Mouse (Mus musculus) ES-E14 (cell line): ENCODE measurements around the gene Olfr555. TPM values are rescaled to one million over a fixed set of nuclear protein-coding genes. Genes with fewer than 3 reads are reported as not detected.

ENCODE experiments used
- DNase-seq: peaks from one replicate; pipeline ENCODE4 v3.0.0-alpha.2; 2013; ENCODE audit warnings: low read depth, low spot score
- H3K27ac ChIP-seq: 2 replicates; pipeline ENCODE4 v1.5.1; 2012; ENCODE audit warnings: low read depth, mild to moderate bottlenecking, low read length, moderate library complexity, mixed read lengths; ENCODE audit not compliant: poor library complexity, insufficient read depth, severe bottlenecking
- H3K36me3 ChIP-seq: 2 replicates; pipeline ENCODE4 v1.6.1; 2012; ENCODE audit warnings: mild to moderate bottlenecking, low read length, moderate library complexity, mixed read lengths; ENCODE audit not compliant: control insufficient read depth, poor library complexity, insufficient read depth, severe bottlenecking
- H3K4me1 ChIP-seq, 2 experiments: fragments of 150-350 bp in 1 of 2; sonication (generic) in 1 of 2; 2 replicates each; pipeline ENCODE4 v1.6.1; 2012; ENCODE audit warnings: low read length in 2 of 2, mild to moderate bottlenecking in 1 of 2, mixed read lengths in 1 of 2; ENCODE audit not compliant: control insufficient read depth in 2 of 2, insufficient read depth in 2 of 2, poor library complexity in 1 of 2
- H3K4me3 ChIP-seq, 2 experiments: fragments of 150-350 bp in 1 of 2; sonication (generic) in 1 of 2; 2 replicates each; pipeline ENCODE4 v1.5.1; 2012; ENCODE audit warnings: low read length in 2 of 2, low read depth in 1 of 2, mild to moderate bottlenecking in 1 of 2, mixed read lengths in 1 of 2; ENCODE audit not compliant: insufficient read depth in 1 of 2, poor library complexity in 1 of 2, severe bottlenecking in 1 of 2
- H3K9ac ChIP-seq: 2 replicates; pipeline ENCODE4 v1.6.1; 2012; ENCODE audit warnings: low read depth, mild to moderate bottlenecking, low read length, mixed read lengths; ENCODE audit not compliant: poor library complexity, insufficient read depth, severe bottlenecking
- H3K9me3 ChIP-seq: fragments of 150-350 bp; sonication (generic); 2 replicates; pipeline ENCODE4 v1.6.1; 2012; ENCODE audit warnings: low read depth, mild to moderate bottlenecking, low read length; ENCODE audit not compliant: control insufficient read depth, insufficient read depth
- CHD2 ChIP-seq: IDR thresholded peaks from 2 replicates; pipeline ENCODE4 v1.6.1; 2014; ENCODE audit warnings: mild to moderate bottlenecking, low read depth, low read length, inconsistent platforms
- HCFC1 ChIP-seq: IDR thresholded peaks from 2 replicates; pipeline ENCODE4 v1.6.1; 2012; ENCODE audit warnings: low read length, inconsistent platforms, borderline replicate concordance; ENCODE audit not compliant: insufficient read depth
- MAFK ChIP-seq: IDR thresholded peaks from 2 replicates; pipeline ENCODE4 v1.6.1; 2014; ENCODE audit warnings: mild to moderate bottlenecking, low read depth, low read length, inconsistent platforms; ENCODE audit not compliant: insufficient read depth
- ZC3H11A ChIP-seq: IDR thresholded peaks from 2 replicates; pipeline ENCODE4 v1.6.1; 2012; ENCODE audit warnings: low read depth, mild to moderate bottlenecking, inconsistent platforms, low read length, borderline replicate concordance
- ZNF384 ChIP-seq: IDR thresholded peaks from 2 replicates; pipeline ENCODE4 v1.6.1; 2012; ENCODE audit warnings: low read depth, low read length, inconsistent platforms
- in situ Hi-C, 2 experiments: fragments of 600-800 bp; cut with MboI; formaldehyde crosslinking; loops; one replicate each; pipeline ENCODE4 v1.15.1; 2025; ENCODE audit warnings: low sequenced_read_pairs in 2 of 2, inconsistent platforms in 1 of 2; ENCODE audit not compliant: unreplicated experiment in 2 of 2
- total RNA-seq: library from RNA; depleted of rRNA; stranded (reverse); fragments of 300-350 nt; gene quantifications from 2 replicates; pipeline ENCODE4 v1.2.3, GENCODE M21; 2012; rRNA removed

Gene Olfr555
- total RNA-seq, 1 experiment: not detected

DNA sequence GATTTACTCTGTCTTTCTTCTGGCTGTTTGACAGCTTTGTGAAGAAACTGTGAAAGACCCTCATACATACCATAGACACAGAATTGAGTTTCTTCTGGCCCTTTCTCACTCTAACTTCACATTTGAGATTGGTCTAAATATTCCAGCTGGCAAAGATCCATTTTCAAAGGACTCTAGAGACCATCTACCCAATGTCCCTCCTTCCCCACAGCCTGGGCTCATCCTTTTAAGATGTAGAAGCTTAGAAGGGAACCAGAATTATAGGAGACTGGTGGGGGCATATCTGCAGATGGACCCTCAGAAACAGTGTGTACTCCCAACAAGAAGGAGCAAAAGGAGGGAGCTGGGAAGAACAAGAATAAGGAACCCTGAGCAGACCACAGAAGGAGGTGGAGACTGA, 43.3 kb downstream of the Olfr555 start, which contains the start of gene Olfr558:
Gene Olfr558 (plus strand): TSS at position 301 of the 400 bp plus-strand sequence.
- no peak within 1 kb of the TSS for H3K4me3 ChIP-seq
- TF ChIP-seq ZC3H11A (no peak), HCFC1 (no peak), ZNF384 (no peak), MAFK (no peak), CHD2 (no peak)
- no peaks in the 10 kb centered on the region for H3K36me3 ChIP-seq
- in situ Hi-C loops: no loop called here
- no peak for DNase-seq
- no peak within 1 kb of the TSS for H3K27ac ChIP-seq
- H3K9ac ChIP-seq: no peak within 1 kb of the TSS
- H3K9me3 ChIP-seq: no peaks in the 10 kb centered on the region
- H3K4me1 ChIP-seq: no peaks in the 10 kb centered on the region

Other genes starting within 250 kb of the Olfr555 start
- 92.8 and 109 TPM in 2 replicates for gene Rrm1, start 217.1 kb upstream of the Olfr555 start, total RNA-seq
- 0.22 and 0.63 TPM in 2 replicates for gene Olfr543, start 177.1 kb upstream of the Olfr555 start, total RNA-seq
- gene Olfr544, start 170.5 kb upstream of the Olfr555 start, total RNA-seq: 0.16 TPM in 1 of 2 replicates, not detected in the other
- gene Olfr545, start 159.2 kb upstream of the Olfr555 start, total RNA-seq: not detected in 2 replicates
- not detected in 2 replicates for gene Olfr547, start 124.1 kb upstream of the Olfr555 start, total RNA-seq
- gene Olfr548-ps1, start 117.9 kb upstream of the Olfr555 start, total RNA-seq: not detected in 2 replicates
- not detected in 2 replicates for gene Olfr549, start 109.0 kb upstream of the Olfr555 start, total RNA-seq
- gene Trim21, start 93.3 kb upstream of the Olfr555 start, total RNA-seq: 6.2 and 7.5 TPM in 2 replicates
- gene Olfr550, start 87.4 kb upstream of the Olfr555 start, total RNA-seq: not detected in 2 replicates
- not detected in 2 replicates for gene Olfr551, start 66.9 kb upstream of the Olfr555 start, total RNA-seq
- gene Olfr552, start 61.1 kb upstream of the Olfr555 start, total RNA-seq: not detected in 2 replicates
- gene Olfr553, start 40.6 kb upstream of the Olfr555 start, total RNA-seq: not detected in 2 replicates
- not detected in 2 replicates for gene Olfr554, start 20.4 kb upstream of the Olfr555 start, total RNA-seq
- not detected in 2 replicates for gene Olfr556, start 6.1 kb downstream of the Olfr555 start, total RNA-seq
- 3.1 and 3.9 TPM in 2 replicates for gene Trim68, start 28.5 kb downstream of the Olfr555 start, total RNA-seq
- gene Olfr557, start 37.1 kb downstream of the Olfr555 start, total RNA-seq: not detected in 2 replicates
- gene Olfr558, start 43.4 kb downstream of the Olfr555 start, total RNA-seq: not detected in 2 replicates
- gene Olfr33, start 60.2 kb downstream of the Olfr555 start, total RNA-seq: not detected in 2 replicates
- gene Olfr559, start 68.7 kb downstream of the Olfr555 start, total RNA-seq: not detected in 2 replicates
- not detected in 2 replicates for gene Olfr560, start 100.5 kb downstream of the Olfr555 start, total RNA-seq
- not detected in 2 replicates for gene Olfr78, start 100.6 kb downstream of the Olfr555 start, total RNA-seq
- not detected in 2 replicates for gene Olfr561, start 112.4 kb downstream of the Olfr555 start, total RNA-seq
- not detected in 2 replicates for gene Olfr564, start 144.7 kb downstream of the Olfr555 start, total RNA-seq
- gene Olfr566, start 199.9 kb downstream of the Olfr555 start, total RNA-seq: not detected in 2 replicates
- gene Olfr568, start 218.3 kb downstream of the Olfr555 start, total RNA-seq: not detected in 2 replicates
- not detected in 2 replicates for gene Olfr569, start 232.1 kb downstream of the Olfr555 start, total RNA-seq
- gene Olfr570, start 235.8 kb downstream of the Olfr555 start, total RNA-seq: not detected in 2 replicates